Mouse (Mus musculus): ENCODE measurements around the gene Cela1. TPM values are rescaled to one million over a fixed set of nuclear protein-coding genes. Genes with fewer than 3 reads are reported as not detected.
A peak's percentile ranks its signal among the peaks of the same experiment; 100 is the strongest.

Gene Cela1
- polyA plus RNA-seq, 1 experiment from 2014 or later = 3.3 TPM

GRCm38 (mm10) chr15:100673585-100674391 lies 13.9 kb downstream of the Cela1 start:
- Histone ChIP-seq H3K4me1 (ENCODE audit: control insufficient read depth, insufficient read depth, low read length) (peaks cover 10% of the 10 kb centered on the region), H3K9ac (ENCODE audit: low read length) (no peak overlapping the region), H3K4me3 (ENCODE audit: low read length) (no peak overlapping the region), H3K4me2 (ENCODE audit: low read depth, low read length) (peak overlapping the region; percentile 44), H3K9me3 (replicated peaks; ENCODE audit: control insufficient read depth, low read length) (no peaks in the 10 kb centered on the region), H3K27me3 (ENCODE audit: control insufficient read depth, insufficient read depth, low read length) (no peaks in the 10 kb centered on the region), H3K27ac (ENCODE audit: low read length) (peak overlapping the region; percentile 56), H3K36me3 (ENCODE audit: control insufficient read depth, insufficient read depth) (no peaks in the 10 kb centered on the region)
- peak; percentile 65; the same call in 1 of the 2 replicates for ATAC-seq (replicated peaks; ENCODE audit: extremely low read depth, insufficient read depth, low FRiP score)
- 24% methylated on average over 11 of the region's 12 CpGs for WGBS

GRCm38 (mm10) chr15:100670833-100671232 lies 16.9 kb downstream of the Cela1 start:
- no peaks in the 10 kb centered on the region for H3K36me3 ChIP-seq (ENCODE audit: control insufficient read depth, insufficient read depth)
- H3K27me3 ChIP-seq (ENCODE audit: control insufficient read depth, insufficient read depth, low read length) = no peaks in the 10 kb centered on the region
- H3K4me1 ChIP-seq (ENCODE audit: control insufficient read depth, insufficient read depth, low read length) = peaks cover 18% of the 10 kb centered on the region
- no peaks in the 10 kb centered on the region for H3K9me3 ChIP-seq (replicated peaks; ENCODE audit: control insufficient read depth, low read length)
- 71% methylated on average over 5 of the region's 5 CpGs for WGBS
- no peak overlapping the region for H3K9ac ChIP-seq (ENCODE audit: low read length)
- H3K4me3 ChIP-seq (ENCODE audit: low read length) = no peak overlapping the region
- H3K27ac ChIP-seq (ENCODE audit: low read length) = no peak overlapping the region
- ATAC-seq (replicated peaks; ENCODE audit: extremely low read depth, insufficient read depth, low FRiP score) = no peak
- H3K4me2 ChIP-seq (ENCODE audit: low read depth, low read length) = no peak overlapping the region

GRCm38 (mm10) chr15:100670004-100670403 lies 17.7 kb downstream of the Cela1 start:
- Histone ChIP-seq H3K4me2 (ENCODE audit: low read depth, low read length) (no peak overlapping the region), H3K4me3 (ENCODE audit: low read length) (no peak overlapping the region), H3K27me3 (ENCODE audit: control insufficient read depth, insufficient read depth, low read length) (no peaks in the 10 kb centered on the region), H3K9me3 (replicated peaks; ENCODE audit: control insufficient read depth, low read length) (no peaks in the 10 kb centered on the region), H3K36me3 (ENCODE audit: control insufficient read depth, insufficient read depth) (no peaks in the 10 kb centered on the region), H3K4me1 (ENCODE audit: control insufficient read depth, insufficient read depth, low read length) (peaks cover 18% of the 10 kb centered on the region), H3K9ac (ENCODE audit: low read length) (no peak overlapping the region), H3K27ac (ENCODE audit: low read length) (no peak overlapping the region)
- ATAC-seq (replicated peaks; ENCODE audit: extremely low read depth, insufficient read depth, low FRiP score) = no peak
- WGBS = 74% methylated on average over 8 of the region's 8 CpGs

- Histone ChIP-seq H3K9ac (ENCODE audit: low read length) (no peak within 1 kb of the TSS), H3K9me3 (replicated peaks; ENCODE audit: control insufficient read depth, low read length) (no peaks in the 10 kb centered on the region), H3K27me3 (ENCODE audit: control insufficient read depth, insufficient read depth, low read length) (no peaks in the 10 kb centered on the region), H3K4me2 (ENCODE audit: low read depth, low read length) (peak within 1 kb of the TSS; percentile 22), H3K4me3 (ENCODE audit: low read length) (peak within 1 kb of the TSS; percentile 37), H3K27ac (ENCODE audit: low read length) (no peak within 1 kb of the TSS), H3K36me3 (ENCODE audit: control insufficient read depth, insufficient read depth) (no peaks in the 10 kb centered on the region), H3K4me1 (ENCODE audit: control insufficient read depth, insufficient read depth, low read length) (peaks cover 18% of the 10 kb centered on the region)
- WGBS = 80% methylated on average over 20 of the region's 20 CpGs
- ATAC-seq (replicated peaks; ENCODE audit: extremely low read depth, insufficient read depth, low FRiP score) = 0 out of 2 replicates have a peak, but pooled peaks have one; percentile 9
Observed at GRCm38 (mm10) chr15:100669337-100669736, 18.4 kb downstream of the Cela1 start, which contains the start of gene Bin2. Gene Bin2 (minus strand): TSS chr15:100669553.

- 67% methylated on average over 5 of the region's 5 CpGs for WGBS
- no peaks in the 10 kb centered on the region for H3K36me3 ChIP-seq (ENCODE audit: control insufficient read depth, insufficient read depth)
- ATAC-seq (replicated peaks; ENCODE audit: extremely low read depth, insufficient read depth, low FRiP score) = no peak
- H3K9ac ChIP-seq (ENCODE audit: low read length) = no peak overlapping the region
- H3K27ac ChIP-seq (ENCODE audit: low read length) = no peak overlapping the region
- H3K4me3 ChIP-seq (ENCODE audit: low read length) = peak overlapping the region; percentile 1
- H3K9me3 ChIP-seq (replicated peaks; ENCODE audit: control insufficient read depth, low read length) = no peaks in the 10 kb centered on the region
- H3K27me3 ChIP-seq (ENCODE audit: control insufficient read depth, insufficient read depth, low read length) = no peaks in the 10 kb centered on the region
- peaks cover 8% of the 10 kb centered on the region; the same call in 1 of the 2 replicates for H3K4me1 ChIP-seq (ENCODE audit: control insufficient read depth, insufficient read depth, low read length)
- peak overlapping the region; percentile 22 for H3K4me2 ChIP-seq (ENCODE audit: low read depth, low read length)
Observed at GRCm38 (mm10) chr15:100667871-100668545, 19.7 kb downstream of the Cela1 start.

- 48% methylated on average over 6 of the region's 6 CpGs for WGBS
- H3K9ac ChIP-seq (ENCODE audit: low read length) = peak overlapping the region; percentile 11; the same call in 1 of the 2 replicates
- no peak for ATAC-seq (replicated peaks; ENCODE audit: extremely low read depth, insufficient read depth, low FRiP score)
- H3K27ac ChIP-seq (ENCODE audit: low read length) = peak overlapping the region; percentile 66
- H3K36me3 ChIP-seq (ENCODE audit: control insufficient read depth, insufficient read depth) = no peaks in the 10 kb centered on the region
- peaks cover 8% of the 10 kb centered on the region; the same call in 1 of the 2 replicates for H3K4me1 ChIP-seq (ENCODE audit: control insufficient read depth, insufficient read depth, low read length)
- peak overlapping the region; percentile 29 for H3K4me2 ChIP-seq (ENCODE audit: low read depth, low read length)
- H3K4me3 ChIP-seq (ENCODE audit: low read length) = peak overlapping the region; percentile 17; the same call in 1 of the 2 replicates
- H3K9me3 ChIP-seq (replicated peaks; ENCODE audit: control insufficient read depth, low read length) = no peaks in the 10 kb centered on the region
- no peaks in the 10 kb centered on the region for H3K27me3 ChIP-seq (ENCODE audit: control insufficient read depth, insufficient read depth, low read length)
Observed at GRCm38 (mm10) chr15:100667420-100667819, 20.3 kb downstream of the Cela1 start.

GRCm38 (mm10) chr15:100666851-100667250 lies 20.9 kb downstream of the Cela1 start:
- Histone ChIP-seq H3K9ac (ENCODE audit: low read length) (peak overlapping the region; percentile 11; the same call in 1 of the 2 replicates), H3K27me3 (ENCODE audit: control insufficient read depth, insufficient read depth, low read length) (no peaks in the 10 kb centered on the region), H3K4me3 (ENCODE audit: low read length) (peak overlapping the region; percentile 17; the same call in 1 of the 2 replicates), H3K27ac (ENCODE audit: low read length) (peak overlapping the region; percentile 66), H3K36me3 (ENCODE audit: control insufficient read depth, insufficient read depth) (no peaks in the 10 kb centered on the region), H3K9me3 (replicated peaks; ENCODE audit: control insufficient read depth, low read length) (no peaks in the 10 kb centered on the region), H3K4me2 (ENCODE audit: low read depth, low read length) (peak overlapping the region; percentile 29), H3K4me1 (ENCODE audit: control insufficient read depth, insufficient read depth, low read length) (peaks cover 8% of the 10 kb centered on the region; the same call in 1 of the 2 replicates)
- no peak for ATAC-seq (replicated peaks; ENCODE audit: extremely low read depth, insufficient read depth, low FRiP score)
- 20% methylated on average over 12 of the region's 12 CpGs for WGBS

- Histone ChIP-seq H3K4me2 (ENCODE audit: low read depth, low read length) (peak overlapping the region; percentile 29), H3K4me3 (ENCODE audit: low read length) (no peak overlapping the region), H3K27me3 (ENCODE audit: control insufficient read depth, insufficient read depth, low read length) (no peaks in the 10 kb centered on the region), H3K27ac (ENCODE audit: low read length) (peak overlapping the region; percentile 38), H3K9me3 (replicated peaks; ENCODE audit: control insufficient read depth, low read length) (no peaks in the 10 kb centered on the region), H3K36me3 (ENCODE audit: control insufficient read depth, insufficient read depth) (no peaks in the 10 kb centered on the region), H3K9ac (ENCODE audit: low read length) (0 out of 2 replicates have a peak overlapping the region, but pooled peaks have one; percentile 3), H3K4me1 (ENCODE audit: control insufficient read depth, insufficient read depth, low read length) (peaks cover 8% of the 10 kb centered on the region; the same call in 1 of the 2 replicates)
- ATAC-seq (replicated peaks; ENCODE audit: extremely low read depth, insufficient read depth, low FRiP score) = peak; percentile 46; the same call in 1 of the 2 replicates
- 4% methylated on average over 7 of the region's 7 CpGs for WGBS
Observed at GRCm38 (mm10) chr15:100666219-100666696, 21.5 kb downstream of the Cela1 start.
